Mouse (Mus musculus) neural tube, embryonic 15.5 days (tissue): ENCODE measurements around the gene Myo18b. TPM values are rescaled to one million over a fixed set of nuclear protein-coding genes. Genes with fewer than 3 reads are reported as not detected.

Experiments
- ATAC-seq: fragments of 200-750 bp; cut with Nextera tagmentation; 2 replicates; pipeline ENCODE4 v1.8.0; 2017; ENCODE audit warnings: mild to moderate bottlenecking, moderate TSS enrichment, moderate library complexity; ENCODE audit not compliant: low FRiP score
- H3K27ac ChIP-seq: fragments of 300-500 bp; sonication (generic); replicated peaks from 2 replicates; pipeline ENCODE4 v1.5.1; 2015; ENCODE audit warnings: mild to moderate bottlenecking, inconsistent platforms
- H3K27me3 ChIP-seq: fragments of 300-500 bp; sonication (generic); replicated peaks from 2 replicates; pipeline ENCODE4 v1.6.1; 2015; ENCODE audit warnings: inconsistent platforms
- H3K36me3 ChIP-seq: fragments of 300-500 bp; sonication (generic); 2 replicates; pipeline ENCODE4 v1.6.1; 2015; ENCODE audit warnings: inconsistent platforms
- H3K4me1 ChIP-seq: fragments of 300-500 bp; sonication (generic); 2 replicates; pipeline ENCODE4 v1.6.1; 2015; ENCODE audit warnings: inconsistent platforms
- H3K4me2 ChIP-seq: fragments of 300-500 bp; sonication (generic); 2 replicates; pipeline ENCODE4 v1.6.1; 2015; ENCODE audit warnings: inconsistent platforms, mild to moderate bottlenecking, moderate library complexity
- H3K4me3 ChIP-seq: fragments of 300-500 bp; sonication (generic); replicated peaks from 2 replicates; pipeline ENCODE4 v1.5.1; 2015; ENCODE audit warnings: mild to moderate bottlenecking, inconsistent platforms
- H3K9ac ChIP-seq: fragments of 300-500 bp; sonication (generic); replicated peaks from 2 replicates; pipeline ENCODE4 v1.6.1; 2015; ENCODE audit warnings: mild to moderate bottlenecking, inconsistent platforms
- H3K9me3 ChIP-seq: fragments of 300-500 bp; sonication (generic); replicated peaks from 2 replicates; pipeline ENCODE4 v1.6.1; 2016; ENCODE audit warnings: inconsistent platforms
- WGBS: fragments of 180-500 bp; shearing (Covaris S2); methylation state at CpG from one replicate; pipeline ENCODE4 v1.1.7; 2015; ENCODE audit warnings: mixed read lengths; 5-methylcytosine and 5-hydroxymethylcytosine counted together
- polyA plus RNA-seq: library from polyadenylated mRNA; unstranded; fragments of >200 nt; fragmentation: Nextera tagmentation; extraction: Ambion mirVana; gene quantifications from 2 replicates; pipeline ENCODE4 v1.2.1, GENCODE M21; 2015

The Myo18b gene
- polyA plus RNA-seq, 1 experiment from 2014 or later, result 1.8 TPM

GRCm38 (mm10) chr5:112641770-112642169 is 254.4 kb downstream of the Myo18b start:
- Histone ChIP-seq H3K27me3 (no peaks in the 10 kb centered on the region; the same call in 1 of the 2 replicates), H3K4me2 (no peak overlapping the region), H3K9me3 (no peaks in the 10 kb centered on the region), H3K4me1 (peaks cover 24% of the 10 kb centered on the region), H3K27ac (no peak overlapping the region), H3K9ac (no peak overlapping the region), H3K36me3 (no peaks in the 10 kb centered on the region), H3K4me3 (no peak overlapping the region)
- ATAC-seq, result no peak

- ATAC-seq, result no peak
- no peak overlapping the region for H3K9ac ChIP-seq
Observed at GRCm38 (mm10) chr5:112641131-112641530, 255.0 kb downstream of the Myo18b start.

DNA sequence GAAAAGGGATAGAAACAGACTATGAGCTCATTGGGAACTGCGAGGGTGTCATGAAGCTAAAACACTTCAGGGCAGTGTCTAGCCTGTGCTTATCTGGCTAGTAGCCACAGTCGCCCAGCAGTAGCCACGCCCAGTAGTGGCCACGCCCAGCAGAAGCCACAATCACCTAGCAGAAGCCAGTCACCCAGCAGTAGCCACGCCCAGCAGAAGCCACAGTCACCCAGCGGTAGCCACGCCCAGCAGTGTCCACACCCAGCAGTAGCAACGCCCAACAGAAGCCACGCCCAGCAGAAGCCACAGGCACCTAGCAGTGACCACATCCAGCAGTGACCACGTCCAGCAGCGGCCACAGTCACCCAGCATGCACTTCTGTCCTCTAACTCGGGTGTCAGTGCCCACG is 255.5 kb downstream of the Myo18b start:
- WGBS, result 16% methylated on average over 13 of the region's 13 CpGs
- H3K27ac ChIP-seq, result no peak overlapping the region
- no peaks in the 10 kb centered on the region for H3K36me3 ChIP-seq
- H3K27me3 ChIP-seq, result no peaks in the 10 kb centered on the region; the same call in 1 of the 2 replicates
- no peak overlapping the region for H3K9ac ChIP-seq
- H3K4me1 ChIP-seq, result peaks cover 24% of the 10 kb centered on the region
- H3K4me3 ChIP-seq, result no peak overlapping the region
- ATAC-seq, result no peak
- H3K4me2 ChIP-seq, result peak overlapping the region; percentile 6; the same call in 1 of the 2 replicates
- H3K9me3 ChIP-seq, result no peaks in the 10 kb centered on the region

More at GRCm38 (mm10) chr5:112641131-112641530, 255.0 kb downstream of the Myo18b start:
- 13% methylated on average over 20 of the region's 20 CpGs for WGBS
- H3K4me3 ChIP-seq, result no peak overlapping the region
- H3K9me3 ChIP-seq, result no peaks in the 10 kb centered on the region
- peak overlapping the region; percentile 6; the same call in 1 of the 2 replicates for H3K4me2 ChIP-seq
- no peak overlapping the region for H3K27ac ChIP-seq
- no peaks in the 10 kb centered on the region; the same call in 1 of the 2 replicates for H3K27me3 ChIP-seq
- H3K4me1 ChIP-seq, result peaks cover 24% of the 10 kb centered on the region
- no peaks in the 10 kb centered on the region for H3K36me3 ChIP-seq

Other genes starting within 250 kb of the Myo18b start
- gene Grk3, start 119.4 kb upstream of the Myo18b start, polyA plus RNA-seq, result 22.4 and 23.3 TPM in 2 replicates
- gene Crybb2, start 173.8 kb upstream of the Myo18b start, polyA plus RNA-seq, result not detected in 2 replicates
- 1.2 and 1.5 TPM in 2 replicates for gene Crybb3, start 185.2 kb upstream of the Myo18b start, polyA plus RNA-seq